Mouse (Mus musculus): ENCODE data around the gene Mgst3. TPM values are rescaled to one million over a fixed set of nuclear protein-coding genes. Genes with fewer than 3 reads are reported as not detected.

Gene Mgst3
- polyA plus RNA-seq, 1 experiment from 2014 or later, result 226 TPM

GRCm38 (mm10) chr1:167340910-167341528 lies 52.6 kb downstream of the Mgst3 start:
- no peak overlapping the region for H3K27ac ChIP-seq (ENCODE audit: low read depth, low read length)
- H3K36me3 ChIP-seq (ENCODE audit: control insufficient read depth, insufficient read depth, low read length), result no peaks in the 10 kb centered on the region
- ATAC-seq (ENCODE audit: low read depth), result no peak
- no peak overlapping the region for H3K4me3 ChIP-seq (ENCODE audit: low read depth, low read length)
- H3K4me2 ChIP-seq (ENCODE audit: low read depth, low read length), result no peak overlapping the region
- WGBS, result 95% methylated on average over 3 of the region's 3 CpGs
- peaks cover 4% of the 10 kb centered on the region; the same call in 1 of the 2 replicates for H3K27me3 ChIP-seq (ENCODE audit: control insufficient read depth, insufficient read depth, low read length)
- no peak overlapping the region for H3K9ac ChIP-seq (replicated peaks; ENCODE audit: low read depth, low read length)
- no peaks in the 10 kb centered on the region for H3K9me3 ChIP-seq (ENCODE audit: control insufficient read depth, low read length)
- H3K4me1 ChIP-seq (ENCODE audit: control insufficient read depth, insufficient read depth, low read length), result no peaks in the 10 kb centered on the region

- H3K4me2 ChIP-seq (ENCODE audit: low read depth, low read length), result peak overlapping the region; percentile 61
- H3K27ac ChIP-seq (ENCODE audit: low read depth, low read length), result no peak overlapping the region
- no peaks in the 10 kb centered on the region for H3K4me1 ChIP-seq (ENCODE audit: control insufficient read depth, insufficient read depth, low read length)
- H3K9ac ChIP-seq (replicated peaks; ENCODE audit: low read depth, low read length), result 0 out of 2 replicates have a peak overlapping the region, but pooled peaks have one; percentile 34
- H3K9me3 ChIP-seq (ENCODE audit: control insufficient read depth, low read length), result no peaks in the 10 kb centered on the region
- peak; percentile 69; the same call in 1 of the 2 replicates for ATAC-seq (ENCODE audit: low read depth)
- 3% methylated on average over 47 of the region's 47 CpGs for WGBS
- H3K4me3 ChIP-seq (ENCODE audit: low read depth, low read length), result peak overlapping the region; percentile 39
- H3K36me3 ChIP-seq (ENCODE audit: control insufficient read depth, insufficient read depth, low read length), result no peaks in the 10 kb centered on the region
- peaks cover 4% of the 10 kb centered on the region; the same call in 1 of the 2 replicates for H3K27me3 ChIP-seq (ENCODE audit: control insufficient read depth, insufficient read depth, low read length)
These were observed 53.4 kb downstream of the Mgst3 start for GRCm38 (mm10) chr1:167340111-167340787.

- Histone ChIP-seq H3K27ac (ENCODE audit: low read depth, low read length) (no peak overlapping the region), H3K4me3 (ENCODE audit: low read depth, low read length) (no peak overlapping the region), H3K9ac (replicated peaks; ENCODE audit: low read depth, low read length) (no peak overlapping the region), H3K4me2 (ENCODE audit: low read depth, low read length) (no peak overlapping the region), H3K4me1 (ENCODE audit: control insufficient read depth, insufficient read depth, low read length) (no peaks in the 10 kb centered on the region), H3K36me3 (ENCODE audit: control insufficient read depth, insufficient read depth, low read length) (no peaks in the 10 kb centered on the region), H3K27me3 (ENCODE audit: control insufficient read depth, insufficient read depth, low read length) (peaks cover 4% of the 10 kb centered on the region; the same call in 1 of the 2 replicates), H3K9me3 (ENCODE audit: control insufficient read depth, low read length) (no peaks in the 10 kb centered on the region)
- WGBS, result 81% methylated on average over 9 of the region's 9 CpGs
- ATAC-seq (ENCODE audit: low read depth), result no peak
These were observed 54.4 kb downstream of the Mgst3 start for GRCm38 (mm10) chr1:167339177-167339781.

GRCm38 (mm10) chr1:167337463-167338095 lies 56.1 kb downstream of the Mgst3 start:
- peaks cover 4% of the 10 kb centered on the region; the same call in 1 of the 2 replicates for H3K27me3 ChIP-seq (ENCODE audit: control insufficient read depth, insufficient read depth, low read length)
- H3K4me2 ChIP-seq (ENCODE audit: low read depth, low read length), result no peak overlapping the region
- H3K36me3 ChIP-seq (ENCODE audit: control insufficient read depth, insufficient read depth, low read length), result peaks cover 3% of the 10 kb centered on the region
- ATAC-seq (ENCODE audit: low read depth), result peak; percentile 47; the same call in 1 of the 2 replicates
- H3K9ac ChIP-seq (replicated peaks; ENCODE audit: low read depth, low read length), result no peak overlapping the region
- H3K4me3 ChIP-seq (ENCODE audit: low read depth, low read length), result no peak overlapping the region
- 22% methylated on average over 12 of the region's 12 CpGs for WGBS
- no peaks in the 10 kb centered on the region for H3K9me3 ChIP-seq (ENCODE audit: control insufficient read depth, low read length)
- H3K27ac ChIP-seq (ENCODE audit: low read depth, low read length), result no peak overlapping the region
- H3K4me1 ChIP-seq (ENCODE audit: control insufficient read depth, insufficient read depth, low read length), result no peaks in the 10 kb centered on the region

- Histone ChIP-seq H3K4me3 (ENCODE audit: low read depth, low read length) (no peak overlapping the region), H3K4me2 (ENCODE audit: low read depth, low read length) (no peak overlapping the region), H3K4me1 (ENCODE audit: control insufficient read depth, insufficient read depth, low read length) (no peaks in the 10 kb centered on the region), H3K9me3 (ENCODE audit: control insufficient read depth, low read length) (no peaks in the 10 kb centered on the region), H3K36me3 (ENCODE audit: control insufficient read depth, insufficient read depth, low read length) (peaks cover 6% of the 10 kb centered on the region), H3K27ac (ENCODE audit: low read depth, low read length) (no peak overlapping the region), H3K27me3 (ENCODE audit: control insufficient read depth, insufficient read depth, low read length) (peaks cover 4% of the 10 kb centered on the region; the same call in 1 of the 2 replicates), H3K9ac (replicated peaks; ENCODE audit: low read depth, low read length) (no peak overlapping the region)
- ATAC-seq (ENCODE audit: low read depth), result no peak
- 89% methylated on average over 3 of the region's 3 CpGs for WGBS
These were observed 57.2 kb downstream of the Mgst3 start for GRCm38 (mm10) chr1:167336398-167336797.

- H3K4me2 ChIP-seq (ENCODE audit: low read depth, low read length), result no peak overlapping the region
- H3K36me3 ChIP-seq (ENCODE audit: control insufficient read depth, insufficient read depth, low read length), result peaks cover 29% of the 10 kb centered on the region
- no peaks in the 10 kb centered on the region for H3K4me1 ChIP-seq (ENCODE audit: control insufficient read depth, insufficient read depth, low read length)
- H3K9me3 ChIP-seq (ENCODE audit: control insufficient read depth, low read length), result no peaks in the 10 kb centered on the region
- H3K4me3 ChIP-seq (ENCODE audit: low read depth, low read length), result no peak overlapping the region
- H3K27me3 ChIP-seq (ENCODE audit: control insufficient read depth, insufficient read depth, low read length), result no peaks in the 10 kb centered on the region
- H3K27ac ChIP-seq (ENCODE audit: low read depth, low read length), result no peak overlapping the region
- no peak for ATAC-seq (ENCODE audit: low read depth)
- 95% methylated on average over 8 of the region's 8 CpGs for WGBS
- no peak overlapping the region for H3K9ac ChIP-seq (replicated peaks; ENCODE audit: low read depth, low read length)
These were observed 62.5 kb downstream of the Mgst3 start for GRCm38 (mm10) chr1:167331106-167331505.

- H3K9me3 ChIP-seq (ENCODE audit: control insufficient read depth, low read length), result no peaks in the 10 kb centered on the region
- H3K27me3 ChIP-seq (ENCODE audit: control insufficient read depth, insufficient read depth, low read length), result no peaks in the 10 kb centered on the region
- 91% methylated on average over 6 of the region's 6 CpGs for WGBS
- peaks cover 37% of the 10 kb centered on the region for H3K36me3 ChIP-seq (ENCODE audit: control insufficient read depth, insufficient read depth, low read length)
- H3K4me1 ChIP-seq (ENCODE audit: control insufficient read depth, insufficient read depth, low read length), result no peaks in the 10 kb centered on the region
- H3K4me3 ChIP-seq (ENCODE audit: low read depth, low read length), result no peak overlapping the region
- no peak for ATAC-seq (ENCODE audit: low read depth)
- no peak overlapping the region for H3K9ac ChIP-seq (replicated peaks; ENCODE audit: low read depth, low read length)
- H3K4me2 ChIP-seq (ENCODE audit: low read depth, low read length), result no peak overlapping the region
- no peak overlapping the region for H3K27ac ChIP-seq (ENCODE audit: low read depth, low read length)
These were observed 64.9 kb downstream of the Mgst3 start for GRCm38 (mm10) chr1:167328776-167329175.

Measured in neural tube, embryonic 14.5 days (tissue).